Mouse (Mus musculus) inflammation-experienced regulatory T-cells, adult 6 months (primary cell): Measurements from ENCODE around the gene Nynrin. TPM values are rescaled to one million over a fixed set of nuclear protein-coding genes. Genes with fewer than 3 reads are reported as not detected.

ENCODE experiments used
- polyA plus RNA-seq, 3 experiments: library from polyadenylated mRNA; unstranded; fragments of 100-300 nt; shearing (Covaris generic); gene quantifications; one replicate each; pipeline ENCODE4 v1.2.1; 2017

Nynrin gene
- polyA plus RNA-seq, 3 experiments from 2014 or later: 0.04 TPM; not detected in 2

Other genes starting within 250 kb of the Nynrin start
- gene Rec8, start 236.0 kb upstream of the Nynrin start, polyA plus RNA-seq: 1 to 10 TPM in 2 of 3 experiments, not detected in 1; 2.7 to 4.0 TPM
- 10 to 100 TPM; 21.1 to 39.8 (median 36.3) TPM for gene Ipo4, start 218.1 kb upstream of the Nynrin start, polyA plus RNA-seq
- gene Gm49378, start 216.1 kb upstream of the Nynrin start, polyA plus RNA-seq: 1 to 10 TPM in 2 of 3 experiments, under 1 TPM in 1; 0.44 to 2.8 (median 2.5) TPM
- 10 to 100 TPM; 36.3 to 45.0 (median 39.3) TPM for gene Tm9sf1, start 210.2 kb upstream of the Nynrin start, polyA plus RNA-seq
- 1 to 10 TPM in 2 of 3 experiments, under 1 TPM in 1; 0.68 to 2.2 (median 1.2) TPM for gene Tssk4, start 203.8 kb upstream of the Nynrin start, polyA plus RNA-seq
- gene Mdp1, start 193.5 kb upstream of the Nynrin start, polyA plus RNA-seq: 100 to 1,000 TPM in 1 of 3 experiments, 10 to 100 TPM in 2; 89.2 to 101 (median 95.6) TPM
- 10 to 100 TPM; 25.8 to 33.9 (median 29.9) TPM for gene Gmpr2, start 182.1 kb upstream of the Nynrin start, polyA plus RNA-seq
- gene Nedd8, start 181.9 kb upstream of the Nynrin start, polyA plus RNA-seq: 100 to 1,000 TPM; 335 to 412 (median 375) TPM
- 10 to 100 TPM; 26.4 to 30.7 (median 30.2) TPM for gene Tinf2, start 172.2 kb upstream of the Nynrin start, polyA plus RNA-seq
- gene Tgm1, start 140.1 kb upstream of the Nynrin start, polyA plus RNA-seq: not detected
- gene Rabggta, start 131.7 kb upstream of the Nynrin start, polyA plus RNA-seq: 10 to 100 TPM; 40.8 to 75.9 (median 62.1) TPM
- 10 to 100 TPM; 32.4 to 57.8 (median 46.5) TPM for gene Dhrs1, start 108.3 kb upstream of the Nynrin start, polyA plus RNA-seq
- 1 to 10 TPM; 4.1 to 8.4 (median 5.4) TPM for gene Nop9, start 108.3 kb upstream of the Nynrin start, polyA plus RNA-seq
- gene Cideb, start 95.6 kb upstream of the Nynrin start, polyA plus RNA-seq: not detected
- gene Ltb4r2, start 92.6 kb upstream of the Nynrin start, polyA plus RNA-seq: not detected
- 10 to 100 TPM in 1 of 3 experiments, 1 to 10 TPM in 1, under 1 TPM in 1; 0.57 to 16.6 (median 3.8) TPM for gene Ltb4r1, start 88.0 kb upstream of the Nynrin start, polyA plus RNA-seq
- under 1 TPM in 1 of 3 experiments, not detected in 2; 0.29 TPM for gene Adcy4, start 69.9 kb upstream of the Nynrin start, polyA plus RNA-seq
- gene Ripk3, start 65.1 kb upstream of the Nynrin start, polyA plus RNA-seq: 10 to 100 TPM; 71.9 to 99.8 (median 84.8) TPM
- gene Nfatc4, start 30.9 kb upstream of the Nynrin start, polyA plus RNA-seq: not detected
- under 1 TPM in 1 of 3 experiments, not detected in 2; 0.11 TPM for gene Cbln3, start 30.4 kb downstream of the Nynrin start, polyA plus RNA-seq
- 10 to 100 TPM; 10.5 to 13.1 (median 12.8) TPM for gene Khnyn, start 30.9 kb downstream of the Nynrin start, polyA plus RNA-seq
- gene Sdr39u1, start 46.3 kb downstream of the Nynrin start, polyA plus RNA-seq: 100 to 1,000 TPM in 1 of 3 experiments, 10 to 100 TPM in 2; 76.4 to 107 (median 93.3) TPM
- gene Cma1, start 90.7 kb downstream of the Nynrin start, polyA plus RNA-seq: not detected
- not detected for gene Cma2, start 97.0 kb downstream of the Nynrin start, polyA plus RNA-seq
- gene Mcpt1, start 164.0 kb downstream of the Nynrin start, polyA plus RNA-seq: not detected
- not detected for gene Mcpt9, start 176.5 kb downstream of the Nynrin start, polyA plus RNA-seq
- not detected for gene Mcpt2, start 188.0 kb downstream of the Nynrin start, polyA plus RNA-seq
- gene Mcpt4, start 208.3 kb downstream of the Nynrin start, polyA plus RNA-seq: not detected
- gene Mcpt8, start 231.3 kb downstream of the Nynrin start, polyA plus RNA-seq: not detected
- not detected for gene Ctsg, start 248.6 kb downstream of the Nynrin start, polyA plus RNA-seq